Mouse (Mus musculus) forebrain, embryonic 14.5 days (tissue): ENCODE measurements around the gene Nosip. TPM values are rescaled to one million over a fixed set of nuclear protein-coding genes. Genes with fewer than 3 reads are reported as not detected.

ENCODE experiments used
- ATAC-seq: fragments of 200-750 bp; cut with Nextera tagmentation; 2 replicates; pipeline ENCODE4 v1.8.0; 2017; ENCODE audit warnings: mild to moderate bottlenecking, moderate library complexity
- DNase-seq: peaks from one replicate; pipeline ENCODE4 v3.0.0-alpha.2; 2015; ENCODE audit warnings: low spot score
- H3K27ac ChIP-seq: fragments of 300-500 bp; sonication (generic); 2 replicates; pipeline ENCODE4 v1.5.1; 2014; ENCODE audit warnings: low read depth, mild to moderate bottlenecking, control low read depth, low read length, moderate library complexity
- H3K27me3 ChIP-seq: fragments of 300-500 bp; sonication (generic); replicated peaks from 2 replicates; pipeline ENCODE4 v1.6.1; 2014; ENCODE audit warnings: low read length, control low read depth, mixed read lengths; ENCODE audit not compliant: control insufficient read depth, insufficient read depth
- H3K36me3 ChIP-seq: fragments of 300-500 bp; sonication (generic); 2 replicates; pipeline ENCODE4 v1.6.1; 2014; ENCODE audit warnings: low read length, control low read depth; ENCODE audit not compliant: control insufficient read depth, insufficient read depth
- H3K4me1 ChIP-seq: fragments of 300-500 bp; sonication (generic); 2 replicates; pipeline ENCODE4 v1.6.1; 2014; ENCODE audit warnings: antibody characterized with exemption, low read length, control low read depth; ENCODE audit not compliant: control insufficient read depth, insufficient read depth
- H3K4me2 ChIP-seq: fragments of 300-500 bp; sonication (generic); 2 replicates; pipeline ENCODE4 v1.6.1; 2014; ENCODE audit warnings: mild to moderate bottlenecking, control low read depth, low read length
- H3K4me3 ChIP-seq: fragments of 300-500 bp; sonication (generic); 2 replicates; pipeline ENCODE4 v1.5.1; 2014; ENCODE audit warnings: low read depth, low read length, control low read depth
- H3K9ac ChIP-seq: fragments of 300-500 bp; sonication (generic); 2 replicates; pipeline ENCODE4 v1.6.1; 2014; ENCODE audit warnings: mild to moderate bottlenecking, low read length, control low read depth, moderate library complexity
- H3K9me3 ChIP-seq: fragments of 300-500 bp; sonication (generic); replicated peaks from 2 replicates; pipeline ENCODE4 v1.6.1; 2016; ENCODE audit warnings: low read length, control low read depth, mixed read lengths; ENCODE audit not compliant: control insufficient read depth
- WGBS: fragments of 180-500 bp; shearing (Covaris S2); extraction: QIAGEN DNeasy Blood & Tissue Kit; methylation state at CpG from one replicate; pipeline ENCODE4 v1.1.7; 2014; 5-methylcytosine and 5-hydroxymethylcytosine counted together
- microRNA counts: library from miRNA; unstranded; fragments of <30 nt; microRNA quantifications from one replicate; lab custom pipeline; 2016
- microRNA-seq: library from miRNA; unstranded; fragments of <30 nt; microRNA quantifications from one replicate; pipeline ENCODE4, GENCODE M21; 2016
- polyA plus RNA-seq: library from polyadenylated mRNA; unstranded; fragments of >200 nt; fragmentation: Nextera tagmentation; extraction: Ambion mirVana; gene quantifications from 2 replicates; pipeline ENCODE4 v1.2.1, GENCODE M21; 2014

Nosip gene
- polyA plus RNA-seq, 1 experiment from 2014 or later: 71.8 TPM

DNA sequence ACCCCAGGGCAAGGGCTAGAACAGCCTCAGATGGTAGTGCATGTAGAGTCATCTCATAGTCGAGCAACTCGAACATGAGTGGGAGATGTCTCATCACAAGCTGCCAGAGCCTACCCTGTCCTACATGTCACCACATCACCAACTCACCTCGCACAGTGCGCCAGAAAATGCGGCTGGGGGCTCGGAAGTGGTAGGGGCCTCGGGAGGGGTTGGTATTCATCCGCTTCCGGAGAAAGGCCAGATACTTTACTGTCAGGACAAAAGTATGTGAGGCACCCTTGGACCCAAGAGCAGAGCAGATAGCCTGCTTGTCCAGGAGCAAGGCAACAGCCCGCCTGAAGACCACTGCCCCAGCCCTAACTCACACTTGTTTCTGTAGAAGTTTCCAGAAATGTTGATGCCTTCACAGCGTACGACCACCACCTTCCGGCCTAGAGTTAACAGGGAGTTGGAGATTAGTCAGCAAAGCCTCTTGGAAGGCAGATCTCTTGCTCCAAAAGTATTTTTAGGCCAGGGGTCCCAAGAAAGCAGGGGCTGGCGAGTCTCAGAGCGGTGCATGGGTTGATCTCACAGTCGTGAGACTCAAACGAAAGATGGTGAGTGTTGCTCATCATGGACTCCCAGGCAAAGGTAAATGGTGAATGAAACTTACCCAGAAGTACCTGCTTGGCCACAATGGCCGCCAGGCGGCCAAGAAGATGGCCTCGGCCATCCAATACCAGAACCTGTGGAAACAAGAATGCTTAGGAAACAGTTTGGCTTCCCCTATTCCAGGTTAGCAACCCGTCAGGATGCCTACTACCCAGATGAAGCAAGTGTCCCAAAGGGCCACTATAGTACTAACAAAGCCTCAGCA, 64.8 kb downstream of the Nosip start:
- peaks cover 14% of the 10 kb centered on the region; the same call in 1 of the 2 replicates for H3K4me1 ChIP-seq
- peak overlapping the region; percentile 97 for H3K4me3 ChIP-seq
- H3K36me3 ChIP-seq: peaks cover 41% of the 10 kb centered on the region
- H3K4me2 ChIP-seq: peak overlapping the region; percentile 94
- 45% methylated on average over 21 of the region's 21 CpGs for WGBS
- no peaks in the 10 kb centered on the region for H3K9me3 ChIP-seq
- H3K27ac ChIP-seq: peak overlapping the region; percentile 94; the same call in 1 of the 2 replicates
- ATAC-seq (no peak), DNase-seq (no peak)
- no peaks in the 10 kb centered on the region for H3K27me3 ChIP-seq
- H3K9ac ChIP-seq: peak overlapping the region; percentile 100

MicroRNAs encoded within 50 kb of the gene (microRNA counts, 519-probe panel; counts per million panel counts)
- 3,661 counts per million, percentile 37 among the panel's probes with 10 or more counts for microRNA mmu-miR-150 (lab: Ali Mortazavi, UCI)

Small RNA genes lying within 50 kb of the gene (microRNA-seq; reads per million reads assigned to microRNA genes)
- 42.2 reads per million, percentile 46 among the genes with 10 or more reads in this experiment for gene Mir150
- gene Mir5121: 9.9 reads per million, percentile 33 among the genes with 10 or more reads in this experiment
- not detected for gene Mir7054

Other genes starting within 250 kb of the Nosip start
- gene Nup62, start 246.3 kb upstream of the Nosip start, polyA plus RNA-seq: 40.4 and 43.6 TPM in 2 replicates
- 1.0 and 1.2 TPM in 2 replicates for gene Il4i1, start 246.0 kb upstream of the Nosip start, polyA plus RNA-seq
- gene Atf5, start 245.8 kb upstream of the Nosip start, polyA plus RNA-seq: 4.2 and 4.7 TPM in 2 replicates
- gene Akt1s1, start 213.4 kb upstream of the Nosip start, polyA plus RNA-seq: 70.4 and 75.4 TPM in 2 replicates
- gene Tbc1d17, start 213.3 kb upstream of the Nosip start, polyA plus RNA-seq: 79.6 and 105 TPM in 2 replicates
- 30.0 and 31.7 TPM in 2 replicates for gene Pnkp, start 205.3 kb upstream of the Nosip start, polyA plus RNA-seq
- gene Ptov1, start 192.6 kb upstream of the Nosip start, polyA plus RNA-seq: 447 and 458 TPM in 2 replicates
- gene Med25, start 169.7 kb upstream of the Nosip start, polyA plus RNA-seq: 75.4 and 94.0 TPM in 2 replicates
- gene Fuz, start 166.3 kb upstream of the Nosip start, polyA plus RNA-seq: 18.2 and 18.3 TPM in 2 replicates
- 85.6 and 99.3 TPM in 2 replicates for gene Ap2a1, start 132.9 kb upstream of the Nosip start, polyA plus RNA-seq
- not detected in 2 replicates for gene Tsks, start 119.2 kb upstream of the Nosip start, polyA plus RNA-seq
- gene Cpt1c, start 87.6 kb upstream of the Nosip start, polyA plus RNA-seq: 37.3 and 41.0 TPM in 2 replicates
- 241 and 274 TPM in 2 replicates for gene Prmt1, start 75.9 kb upstream of the Nosip start, polyA plus RNA-seq
- 52.7 and 60.6 TPM in 2 replicates for gene Irf3, start 64.8 kb upstream of the Nosip start, polyA plus RNA-seq
- gene Bcl2l12, start 63.7 kb upstream of the Nosip start, polyA plus RNA-seq: 20.0 and 23.4 TPM in 2 replicates
- gene Scaf1, start 46.1 kb upstream of the Nosip start, polyA plus RNA-seq: 40.5 and 47.8 TPM in 2 replicates
- gene Rras, start 44.5 kb upstream of the Nosip start, polyA plus RNA-seq: 11.4 and 14.7 TPM in 2 replicates
- gene Prr12, start 9.5 kb upstream of the Nosip start, polyA plus RNA-seq: 13.6 and 16.0 TPM in 2 replicates
- gene Prrg2, start 248 bp downstream of the Nosip start, polyA plus RNA-seq: 12.0 and 13.4 TPM in 2 replicates
- 67.4 and 73.9 TPM in 2 replicates for gene Rcn3, start 29.8 kb downstream of the Nosip start, polyA plus RNA-seq
- 20.3 and 26.9 TPM in 2 replicates for gene Fcgrt, start 41.4 kb downstream of the Nosip start, polyA plus RNA-seq
- gene Rps11, start 62.0 kb downstream of the Nosip start, polyA plus RNA-seq: 981 and 1,280 TPM in 2 replicates
- gene Rpl13a, start 66.3 kb downstream of the Nosip start, polyA plus RNA-seq: 1,037 and 1,253 TPM in 2 replicates
- gene Gm45713, start 73.8 kb downstream of the Nosip start, polyA plus RNA-seq: 0.22 and 0.88 TPM in 2 replicates
- gene Flt3l, start 74.0 kb downstream of the Nosip start, polyA plus RNA-seq: 0.61 and 1.3 TPM in 2 replicates
- 101 and 108 TPM in 2 replicates for gene Pih1d1, start 91.9 kb downstream of the Nosip start, polyA plus RNA-seq
- 24.4 and 26.8 TPM in 2 replicates for gene Aldh16a1, start 92.2 kb downstream of the Nosip start, polyA plus RNA-seq
- 14.6 and 15.9 TPM in 2 replicates for gene Slc17a7, start 101.5 kb downstream of the Nosip start, polyA plus RNA-seq
- gene Gfy, start 117.1 kb downstream of the Nosip start, polyA plus RNA-seq: not detected in 2 replicates
- not detected in 2 replicates for gene Pth2, start 118.6 kb downstream of the Nosip start, polyA plus RNA-seq
- 0.43 and 0.52 TPM in 2 replicates for gene Ccdc155, start 142.5 kb downstream of the Nosip start, polyA plus RNA-seq
- gene Dkkl1, start 149.7 kb downstream of the Nosip start, polyA plus RNA-seq: 0.91 and 1.7 TPM in 2 replicates
- 81.7 and 95.7 TPM in 2 replicates for gene Tead2, start 153.3 kb downstream of the Nosip start, polyA plus RNA-seq
- 0.99 and 1.4 TPM in 2 replicates for gene Cd37, start 176.7 kb downstream of the Nosip start, polyA plus RNA-seq
- 0.09 and 0.26 TPM in 2 replicates for gene Slc6a16, start 178.7 kb downstream of the Nosip start, polyA plus RNA-seq
- not detected in 2 replicates for gene Slc6a21, start 215.1 kb downstream of the Nosip start, polyA plus RNA-seq